Mouse (Mus musculus) CH12.LX (cell line): ENCODE measurements at regions not wholly inside any gene's neighbourhood (a gene's known extent, or its start where the extent isn't known, plus 50 kb on each side); places are given as distances from the start of the nearest gene placed in this dataset.

Experiments
- CTCF ChIP-seq, 2 experiments: IDR thresholded peaks in 1 of 2; conservative IDR thresholded peaks in 1 of 2; 2 replicates each; pipeline ENCODE4 v1.5.1; 2011 to 2012; ENCODE audit warnings: low read depth in 2 of 2, low read length in 2 of 2, improper control_type of control experiment in 1 of 2, inconsistent platforms in 1 of 2, mild to moderate bottlenecking in 1 of 2, moderate library complexity in 1 of 2
- EP300 ChIP-seq: IDR thresholded peaks from 2 replicates; pipeline ENCODE4 v1.6.1; 2011; ENCODE audit warnings: low read length, improper control_type of control experiment
- GABPA ChIP-seq: IDR thresholded peaks from 2 replicates; pipeline ENCODE4 v1.6.1; 2012; ENCODE audit warnings: low read depth, low read length, improper control_type of control experiment, inconsistent platforms; ENCODE audit not compliant: insufficient replicate concordance
- HCFC1 ChIP-seq: IDR thresholded peaks from 2 replicates; pipeline ENCODE4 v1.6.1; 2012; ENCODE audit warnings: low read depth, mild to moderate bottlenecking, inconsistent platforms, low read length, improper control_type of control experiment
- KAT2A ChIP-seq: IDR thresholded peaks from 2 replicates; pipeline ENCODE4 v1.6.1; 2012; ENCODE audit warnings: low read length, improper control_type of control experiment, inconsistent platforms; ENCODE audit not compliant: insufficient replicate concordance
- MXI1 ChIP-seq: IDR thresholded peaks from 2 replicates; pipeline ENCODE4 v1.6.1; 2011; ENCODE audit warnings: mild to moderate bottlenecking, low read depth, low read length, improper control_type of control experiment
- MYC ChIP-seq: IDR thresholded peaks from 2 replicates; pipeline ENCODE4 v1.6.1; 2011; ENCODE audit warnings: low read depth, mild to moderate bottlenecking, improper control_type of control experiment, low read length
- POLR2AphosphoS2 ChIP-seq: IDR thresholded peaks from 2 replicates; pipeline ENCODE4 v1.6.1; 2011; ENCODE audit warnings: low read depth, low read length, improper control_type of control experiment
- SIN3A ChIP-seq: IDR thresholded peaks from 2 replicates; pipeline ENCODE4 v1.6.1; 2012; ENCODE audit warnings: low read length, improper control_type of control experiment, inconsistent platforms
- TCF12 ChIP-seq: IDR thresholded peaks from 2 replicates; pipeline ENCODE4 v1.6.1; 2014; ENCODE audit warnings: low read depth, mild to moderate bottlenecking, inconsistent platforms, low read length, improper control_type of control experiment
- USF2 ChIP-seq: conservative IDR thresholded peaks from 2 replicates; pipeline ENCODE4 v1.6.1; 2011; ENCODE audit warnings: low read depth, low read length, improper control_type of control experiment
- ZC3H11A ChIP-seq: IDR thresholded peaks from 2 replicates; pipeline ENCODE4 v1.6.1; 2012; ENCODE audit warnings: low read depth, mild to moderate bottlenecking, inconsistent platforms, low read length, improper control_type of control experiment
- ZMIZ1 ChIP-seq: IDR thresholded peaks from 2 replicates; pipeline ENCODE4 v1.6.1; 2012; ENCODE audit warnings: low read depth, mild to moderate bottlenecking, inconsistent platforms, low read length, improper control_type of control experiment
- ZNF384 ChIP-seq: IDR thresholded peaks from 2 replicates; pipeline ENCODE4 v1.6.1; 2012; ENCODE audit warnings: low read depth, low read length, improper control_type of control experiment, inconsistent platforms

GRCm38 (mm10) chr16:24050856-24051640 lies 62.4 kb upstream of the Bcl6 start:
- TF ChIP-seq GABPA (no peak), MYC (no peak), SIN3A (no peak), EP300 (no peak), CTCF (conservative IDR thresholded peaks at IDR 0.05 in 1 of 2, IDR thresholded peaks at IDR 0.05 in 1 of 2; ENCODE audit: low read depth in 2 of 2, low read length in 2 of 2) (no peak), ZMIZ1 (no peak), TCF12 (no peak), USF2 (no peak), ZNF384 (no peak), POLR2AphosphoS2 (no peak), ZC3H11A (no peak), KAT2A (no peak), MXI1 (no peak), HCFC1 (no peak)
